In the genomic region with DNA sequence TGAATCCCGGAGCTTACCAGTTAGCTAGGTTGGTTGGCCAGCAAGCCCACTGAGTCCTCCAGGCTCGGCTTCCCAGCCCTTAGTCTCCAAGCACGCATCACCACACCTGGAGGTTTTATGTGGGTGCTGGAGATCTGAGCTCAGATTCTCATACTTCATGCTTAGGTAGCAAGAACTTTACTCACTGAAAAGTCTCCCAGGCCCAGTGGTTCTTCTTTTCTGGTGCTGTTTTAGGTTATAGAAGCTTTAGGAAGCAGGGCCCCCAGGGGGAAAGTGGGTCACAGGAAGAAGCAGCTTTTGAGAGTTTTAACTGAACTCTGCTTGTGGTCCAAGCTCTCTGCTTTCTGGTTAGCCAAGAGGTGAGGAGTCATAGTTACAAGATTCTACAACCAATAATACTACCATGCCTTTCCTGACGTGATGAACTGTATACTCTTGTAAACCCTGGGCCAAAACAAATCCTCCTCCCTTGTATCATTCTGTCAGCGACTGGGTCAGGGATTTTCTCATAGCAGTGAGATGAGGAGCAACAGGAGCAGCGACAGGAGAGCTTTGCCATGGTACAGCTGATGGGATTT, we compare ENCODE assay signal across 12 mouse cellular contexts.
A peak's percentile ranks its signal among the peaks of the same experiment; 100 is the strongest.
DNase-seq lines count a peak whose midpoint lies in the region; ATAC-seq and TF ChIP-seq lines count a peak whose summit lies in the region.
"Had no signal": no experiment of that assay in that cellular context is flagged by ENCODE, and none has a peak within 500 bp of the region (broad histone marks: within the 10 kb centered on the region; RNA-seq: fewer than 3 reads in every experiment).

No protein-coding gene starts in this region.

- no peak for TF ChIP-seq CTCF in G1E (IDR thresholded peaks at IDR 0.05; ENCODE audit: low read depth, low read length)

- H3K4me1 ChIP-seq in kidney, embryonic 16.5 days (ENCODE audit: insufficient read depth, low read length), result peaks cover 26% of the 10 kb centered on the region
- H3K4me1 ChIP-seq in G1E (ENCODE audit: insufficient read depth, low read depth, low read length), result peaks cover 42% of the 10 kb centered on the region
- peaks cover 31% of the 10 kb centered on the region for H3K4me1 ChIP-seq in liver, embryonic 13.5 days (replicated peaks)

- H3K27me3 ChIP-seq in kidney, embryonic 16.5 days (ENCODE audit: insufficient read depth, low read length), result no peaks in the 10 kb centered on the region
- H3K27me3 ChIP-seq in G1E (ENCODE audit: insufficient read depth, low read length), result no peaks in the 10 kb centered on the region
- no peaks in the 10 kb centered on the region for H3K27me3 ChIP-seq in liver, embryonic 13.5 days
- H3K27me3 ChIP-seq: CH12.LX had no signal

- H3K4me2 ChIP-seq in kidney, embryonic 16.5 days (replicated peaks; ENCODE audit: low read depth, low read length), result no peak overlapping the region
- no peak overlapping the region for H3K4me2 ChIP-seq in liver, embryonic 13.5 days

- H3K36me3 ChIP-seq in kidney, embryonic 16.5 days (ENCODE audit: insufficient read depth, low read length), result no peaks in the 10 kb centered on the region
- no peaks in the 10 kb centered on the region for H3K36me3 ChIP-seq in G1E (replicated peaks)
- H3K36me3 ChIP-seq in liver, embryonic 13.5 days, result no peaks in the 10 kb centered on the region

- 35% methylated on average over 6 of the region's 6 CpGs for WGBS in kidney, embryonic 16.5 days
- 30% methylated on average over 6 of the region's 6 CpGs for WGBS in liver, embryonic 13.5 days (ENCODE audit: insufficient replicate concordance)

- no peak for ATAC-seq in kidney, embryonic 16.5 days (ENCODE audit: low FRiP score, low TSS enrichment)
- ATAC-seq in G1E (ENCODE audit: extremely low read depth, insufficient number of reproducible peaks, low FRiP score, poor library complexity, severe bottlenecking), result no peak
- ATAC-seq in liver, embryonic 13.5 days (ENCODE audit: low read depth), result no peak

- no peak for DNase-seq in kidney, adult 18-20 months
- no peak for DNase-seq in G1E (ENCODE audit: low spot score)
- DNase-seq in liver, embryonic 13.5 days, result no peak
- DNase-seq in thymus, postnatal 0 days (ENCODE audit: low spot score), result peak; percentile 86
- no peak for DNase-seq in embryo, embryonic 9.5 days (ENCODE audit: extremely low spot score)
- DNase-seq in urinary bladder, postnatal 25 days (ENCODE audit: low spot score), result no peak
- no peak for DNase-seq in left cerebral cortex, postnatal 4 days
- DNase-seq: cerebellum, postnatal 10 days; heart, adult 2 months; spleen, adult 18-20 months had no signal

- H3K27ac ChIP-seq in kidney, embryonic 16.5 days (ENCODE audit: low read length), result peak overlapping the region; percentile 70
- peak overlapping the region; percentile 66 for H3K27ac ChIP-seq in liver, embryonic 13.5 days
- H3K27ac ChIP-seq: heart, adult 2 months had no signal

- no peak overlapping the region for H3K9ac ChIP-seq in kidney, embryonic 16.5 days (replicated peaks; ENCODE audit: low read length)
- H3K9ac ChIP-seq in liver, embryonic 13.5 days, result no peak overlapping the region

- no peaks in the 10 kb centered on the region for H3K9me3 ChIP-seq in kidney, embryonic 16.5 days (ENCODE audit: low read length)
- no peaks in the 10 kb centered on the region for H3K9me3 ChIP-seq in G1E (replicated peaks)
- no peaks in the 10 kb centered on the region for H3K9me3 ChIP-seq in liver, embryonic 13.5 days (replicated peaks)

- no peak overlapping the region for H3K4me3 ChIP-seq in kidney, embryonic 16.5 days (ENCODE audit: low read length)
- H3K4me3 ChIP-seq in G1E (ENCODE audit: low read depth, low read length), result peak overlapping the region; percentile 35; the same call in 1 of the 2 replicates
- no peak overlapping the region for H3K4me3 ChIP-seq in liver, embryonic 13.5 days (replicated peaks)
- H3K4me3 ChIP-seq: heart, adult 2 months had no signal

- intact Hi-C loops in left cerebral cortex, postnatal 4 days (cut with DNase I), result no loop called here
